Mouse (Mus musculus) monocyte, adult 5-6 weeks (primary cell): Measurements from ENCODE around the gene Uvrag. TPM values are rescaled to one million over a fixed set of nuclear protein-coding genes. Genes with fewer than 3 reads are reported as not detected.

Experiments
- ATAC-seq: fragments of 153-309, 156-312 bp; replicated peaks from 2 replicates; pipeline ENCODE4 v1.8.0; 2017; ENCODE audit warnings: mild to moderate bottlenecking; ENCODE audit not compliant: low TSS enrichment, insufficient number of reproducible peaks, severe bottlenecking, poor library complexity, low FRiP score
- total RNA-seq: library from RNA; stranded (forward); fragments of 200-1000, 200-491, 200-594 nt; gene quantifications from 3 replicates; pipeline ENCODE4 v1.2.3, GENCODE M21; 2017

Uvrag gene
- total RNA-seq, 1 experiment from 2014 or later: 92.1 TPM

- ATAC-seq: no peak
These were observed 133.2 kb downstream of the Uvrag start for GRCm38 (mm10) chr7:99007506-99008354.

- ATAC-seq: no peak
These were observed 137.7 kb downstream of the Uvrag start for GRCm38 (mm10) chr7:99003231-99003630.

- no peak for ATAC-seq
These were observed 142.2 kb downstream of the Uvrag start for GRCm38 (mm10) chr7:98998722-98999121.

- no peak for ATAC-seq
These were observed 143.2 kb downstream of the Uvrag start for GRCm38 (mm10) chr7:98997760-98998159.

- no peak for ATAC-seq
These were observed 144.2 kb downstream of the Uvrag start for GRCm38 (mm10) chr7:98996791-98997190.

- no peak for ATAC-seq
These were observed 145.7 kb downstream of the Uvrag start for GRCm38 (mm10) chr7:98995126-98995727.

GRCm38 (mm10) chr7:98994137-98994536, 146.8 kb downstream of the Uvrag start:
- no peak for ATAC-seq

DNA sequence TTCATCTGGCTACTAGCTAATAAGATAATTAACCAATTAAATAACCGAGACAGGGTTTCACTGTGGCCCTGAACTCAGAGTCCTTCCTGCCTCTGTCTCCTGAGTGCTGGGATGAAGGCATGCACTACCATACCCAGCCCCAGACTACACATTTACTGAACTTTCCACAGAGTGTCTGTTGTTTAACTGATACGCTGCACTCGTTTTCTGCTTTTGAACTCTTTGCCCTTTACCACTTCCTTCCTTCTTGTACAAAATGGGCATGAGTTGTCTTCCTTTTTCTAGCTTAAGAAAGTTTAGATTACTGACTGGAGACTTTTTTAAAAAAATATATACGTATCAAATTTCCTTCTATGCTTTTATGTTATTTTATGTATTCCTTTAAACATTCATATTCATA, 147.5 kb downstream of the Uvrag start:
- no peak for ATAC-seq

- ATAC-seq: no peak
These were observed 149.7 kb downstream of the Uvrag start for GRCm38 (mm10) chr7:98991204-98991761.

- no peak for ATAC-seq
These were observed 150.4 kb downstream of the Uvrag start for GRCm38 (mm10) chr7:98990510-98990909.

GRCm38 (mm10) chr7:98986962-98987441, 153.9 kb downstream of the Uvrag start:
- ATAC-seq: no peak

GRCm38 (mm10) chr7:98985935-98986334, 155.0 kb downstream of the Uvrag start:
- ATAC-seq: no peak

- ATAC-seq: no peak
These were observed 155.5 kb downstream of the Uvrag start for GRCm38 (mm10) chr7:98985489-98985888.

DNA sequence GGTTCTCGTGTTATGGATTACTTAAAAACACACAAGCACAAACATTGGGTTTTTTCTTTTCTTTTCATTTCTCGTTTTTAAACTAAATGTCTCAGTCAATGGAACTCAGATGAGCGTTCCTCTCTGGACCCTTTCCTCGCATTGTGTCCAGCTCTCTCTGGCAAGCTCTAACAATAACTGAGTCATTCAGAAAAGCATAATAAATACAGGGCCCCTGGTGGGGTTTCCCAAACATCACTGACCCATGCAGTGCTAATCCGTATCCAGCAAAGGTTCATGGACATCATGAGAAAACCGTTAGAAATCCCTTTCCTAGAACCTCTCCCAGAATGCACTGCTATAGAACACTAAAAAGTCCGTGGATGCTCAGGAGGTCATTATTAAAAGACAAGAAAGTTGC, 156.6 kb downstream of the Uvrag start:
- no peak for ATAC-seq

DNA sequence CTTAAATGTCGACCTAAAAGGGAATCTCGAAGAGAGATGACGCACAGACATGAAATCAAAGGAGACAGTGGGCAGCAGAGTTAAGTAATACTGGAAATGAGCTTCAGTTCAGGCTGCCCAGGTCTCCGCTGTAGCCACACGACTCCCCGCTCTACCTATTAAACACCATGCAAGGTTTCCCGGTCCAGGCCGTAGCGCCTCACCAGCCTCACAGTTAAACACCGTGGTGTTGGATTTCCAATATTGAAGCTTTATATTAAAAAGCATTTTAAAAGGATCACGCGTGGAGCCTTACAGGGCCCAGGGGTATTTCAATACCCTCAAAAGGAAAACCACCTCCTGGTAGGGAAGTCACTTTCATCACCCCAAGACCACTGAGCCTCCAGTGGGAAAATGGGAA, 157.9 kb downstream of the Uvrag start:
- no peak for ATAC-seq

DNA sequence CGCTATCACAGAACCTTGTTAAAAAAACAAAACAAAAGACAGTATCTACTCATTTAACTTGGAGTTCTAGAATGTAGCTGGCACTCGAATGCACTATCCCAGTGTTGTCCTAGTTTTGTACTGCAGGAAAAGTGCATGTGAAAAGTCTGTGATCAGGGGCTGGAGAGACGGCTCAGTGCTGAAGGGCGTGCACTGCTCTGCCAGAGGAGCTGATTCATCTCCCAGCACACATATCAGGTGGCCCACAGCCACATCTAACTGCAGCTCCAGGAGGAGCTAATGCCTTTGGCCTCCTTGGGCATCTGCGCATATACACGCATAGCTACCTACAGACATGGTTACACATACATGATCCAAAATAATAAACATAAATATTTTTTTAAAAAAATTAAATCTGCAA, 159.5 kb downstream of the Uvrag start:
- no peak for ATAC-seq

- ATAC-seq: no peak
These were observed 164.0 kb downstream of the Uvrag start for GRCm38 (mm10) chr7:98976839-98977457.

DNA sequence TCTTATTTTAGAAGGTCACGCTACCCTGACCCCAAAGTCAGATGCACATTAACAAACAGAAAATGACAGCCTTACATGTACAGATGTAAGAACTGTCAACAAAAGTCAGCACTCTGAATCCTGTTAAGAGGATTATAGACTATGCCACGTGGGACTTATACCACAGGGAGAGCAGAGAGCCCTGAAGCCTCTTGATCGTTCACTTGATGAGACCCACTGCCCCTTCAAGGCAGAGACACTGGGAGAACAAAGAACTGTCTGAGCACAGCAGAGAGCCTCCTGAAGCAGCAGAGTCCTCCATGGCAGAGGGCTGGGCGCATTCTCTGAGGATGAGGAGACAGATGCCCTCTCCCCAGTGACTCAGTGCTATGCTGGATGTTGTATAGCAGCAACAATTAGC, 166.4 kb downstream of the Uvrag start:
- ATAC-seq: no peak

- no peak for ATAC-seq
These were observed 170.2 kb downstream of the Uvrag start for GRCm38 (mm10) chr7:98970721-98971120.
